Mouse (Mus musculus) small intestine, adult 2 months (tissue): ENCODE measurements around the gene Strada.

Source experiments
- CTCF ChIP-seq: fragments of 200-500 bp; IDR thresholded peaks from 2 replicates; pipeline ENCODE4 v1.5.1; 2012; ENCODE audit warnings: low read depth, mild to moderate bottlenecking, control low read depth, inconsistent platforms, low read length, moderate library complexity, mixed read lengths; ENCODE audit not compliant: insufficient replicate concordance, insufficient read length; ENCODE audit errors: extremely low read depth
- POLR2A ChIP-seq: fragments of 200-500 bp; IDR thresholded peaks from 2 replicates; pipeline ENCODE4 v1.6.1; 2012; ENCODE audit warnings: low read depth, mild to moderate bottlenecking, control low read depth, inconsistent platforms, low read length, moderate library complexity

DNA sequence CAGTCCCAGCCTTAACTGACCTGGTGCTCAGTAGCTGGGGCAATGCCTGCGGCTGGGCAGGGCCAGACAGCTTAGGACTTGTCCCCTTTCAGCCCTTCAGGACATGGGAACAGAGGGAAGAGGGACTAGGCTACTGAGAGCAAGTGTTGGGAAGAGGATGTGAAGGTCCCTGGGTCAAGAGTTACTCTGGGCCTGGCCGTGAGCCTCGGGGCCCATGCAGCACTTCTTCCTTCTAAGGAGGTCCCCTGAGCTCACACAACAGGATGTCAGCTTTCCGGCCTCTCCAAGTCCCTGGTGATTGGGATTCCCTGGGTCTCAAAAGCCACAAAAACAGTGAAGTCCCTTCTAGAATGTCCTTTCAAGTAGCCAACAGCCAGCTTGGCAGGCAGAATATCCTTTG lies 38.4 kb downstream of the Strada start:
- TF ChIP-seq CTCF: no peak
- TF ChIP-seq POLR2A: no peak
